In the genomic region with DNA sequence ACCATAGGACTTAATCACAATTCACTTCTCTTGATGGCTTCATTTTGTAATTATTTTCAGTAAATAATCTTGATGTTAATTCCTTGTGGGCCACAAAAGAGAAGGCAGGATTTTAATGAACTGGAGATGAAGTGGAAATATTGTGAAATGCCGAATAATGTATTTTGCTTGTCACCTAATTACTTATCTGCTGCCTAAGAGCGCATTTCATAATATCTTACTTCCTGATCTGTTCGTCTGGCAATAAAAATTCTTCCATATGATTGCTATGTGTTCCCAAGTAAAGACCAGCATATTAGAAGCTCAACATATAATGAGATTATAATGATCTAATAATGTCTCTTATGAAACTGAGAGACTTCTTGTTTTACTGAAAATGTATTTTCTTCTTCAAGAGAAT, we compare ENCODE assay signal across 29 mouse cellular contexts.
"Had no signal": no experiment of that assay in that cellular context is flagged by ENCODE, and none has a peak within 500 bp of the region (broad histone marks: within the 10 kb centered on the region; RNA-seq: fewer than 3 reads in every experiment).

No protein-coding gene starts in this region.

- H3K36me3 ChIP-seq: limb, embryonic 10.5 days; limb, embryonic 12.5 days; limb, embryonic 13.5 days; limb, embryonic 15.5 days; liver, embryonic 12.5 days; liver, embryonic 13.5 days; liver, embryonic 15.5 days; midbrain, embryonic 10.5 days; midbrain, embryonic 12.5 days; midbrain, embryonic 13.5 days; midbrain, embryonic 15.5 days; neural tube, embryonic 12.5 days; neural tube, embryonic 13.5 days had no signal

- H3K9me3 ChIP-seq: limb, embryonic 10.5 days; limb, embryonic 12.5 days; limb, embryonic 13.5 days; limb, embryonic 15.5 days; liver, embryonic 12.5 days; liver, embryonic 13.5 days; liver, embryonic 15.5 days; megakaryocyte, embryonic 14.5 days; midbrain, embryonic 10.5 days; midbrain, embryonic 12.5 days; midbrain, embryonic 13.5 days; midbrain, embryonic 15.5 days; neural tube, embryonic 12.5 days; neural tube, embryonic 13.5 days had no signal

- H3K4me2 ChIP-seq: limb, embryonic 12.5 days; limb, embryonic 13.5 days; limb, embryonic 15.5 days; liver, embryonic 11.5 days; liver, embryonic 12.5 days; liver, embryonic 13.5 days; liver, embryonic 15.5 days; midbrain, embryonic 11.5 days; midbrain, embryonic 12.5 days; midbrain, embryonic 13.5 days; midbrain, embryonic 15.5 days; neural tube, embryonic 12.5 days; neural tube, embryonic 13.5 days had no signal

- H3K9ac ChIP-seq: limb, embryonic 12.5 days; limb, embryonic 13.5 days; limb, embryonic 15.5 days; liver, embryonic 12.5 days; liver, embryonic 13.5 days; liver, embryonic 14.5 days; liver, embryonic 15.5 days; liver, postnatal 0 days; midbrain, embryonic 12.5 days; midbrain, embryonic 13.5 days; midbrain, embryonic 15.5 days; neural tube, embryonic 12.5 days; neural tube, embryonic 13.5 days had no signal

- H3K4me1 ChIP-seq: limb, embryonic 10.5 days; limb, embryonic 12.5 days; limb, embryonic 13.5 days; limb, embryonic 15.5 days; liver, embryonic 12.5 days; liver, embryonic 13.5 days; liver, embryonic 15.5 days; megakaryocyte, embryonic 14.5 days; midbrain, embryonic 10.5 days; midbrain, embryonic 12.5 days; midbrain, embryonic 13.5 days; neural tube, embryonic 12.5 days had no signal

- H3K27me3 ChIP-seq: limb, embryonic 12.5 days; limb, embryonic 13.5 days; limb, embryonic 15.5 days; liver, embryonic 12.5 days; liver, embryonic 13.5 days; liver, embryonic 15.5 days; megakaryocyte, embryonic 14.5 days; midbrain, embryonic 12.5 days; midbrain, embryonic 13.5 days; midbrain, embryonic 15.5 days; neural tube, embryonic 12.5 days; neural tube, embryonic 13.5 days had no signal

- H3K27ac ChIP-seq: left cerebral cortex, adult 2 months; limb, embryonic 10.5 days; limb, embryonic 12.5 days; limb, embryonic 13.5 days; limb, embryonic 15.5 days; liver, embryonic 12.5 days; liver, embryonic 13.5 days; liver, embryonic 14.5 days; liver, embryonic 15.5 days; macrophage; midbrain, embryonic 10.5 days; midbrain, embryonic 12.5 days; midbrain, embryonic 13.5 days; midbrain, embryonic 15.5 days; neural tube, embryonic 12.5 days; neural tube, embryonic 13.5 days had no signal

- DNase-seq: layer of hippocampus, postnatal 36 days; left cerebral cortex, postnatal 4 days; liver; liver, embryonic 13.5 days; liver, postnatal 0 days; lung, adult 18-20 months; lung, postnatal 14 days; lung, postnatal 36 days; midbrain, embryonic 14.5 days had no signal

- H3K4me3 ChIP-seq: left cerebral cortex, adult 2 months; limb, embryonic 10.5 days; limb, embryonic 12.5 days; limb, embryonic 13.5 days; limb, embryonic 15.5 days; liver, embryonic 12.5 days; liver, embryonic 13.5 days; liver, embryonic 15.5 days; megakaryocyte, embryonic 14.5 days; midbrain, embryonic 10.5 days; midbrain, embryonic 12.5 days; midbrain, embryonic 13.5 days; midbrain, embryonic 15.5 days; myocyte; neural tube, embryonic 12.5 days; neural tube, embryonic 13.5 days had no signal

- ATAC-seq: liver, embryonic 12.5 days; liver, postnatal 0 days; midbrain, embryonic 13.5 days; midbrain, embryonic 15.5 days; midbrain, embryonic 16.5 days had no signal
